Mouse (Mus musculus) forebrain, postnatal 0 days (tissue): ENCODE data around the gene Abca7. TPM values are rescaled to one million over a fixed set of nuclear protein-coding genes. Genes with fewer than 3 reads are reported as not detected.

Source experiments
- ATAC-seq: fragments of 200-750 bp; cut with Nextera tagmentation; 2 replicates; pipeline ENCODE4 v1.8.0; 2017; ENCODE audit warnings: mild to moderate bottlenecking, moderate library complexity
- DNase-seq: peaks from one replicate; pipeline ENCODE4 v3.0.0-alpha.2; 2015
- H3K27ac ChIP-seq: fragments of 300-500 bp; sonication (generic); 2 replicates; pipeline ENCODE4 v1.5.1; 2014; ENCODE audit warnings: low read depth, mild to moderate bottlenecking, antibody characterized with exemption, low read length, moderate library complexity, mixed read lengths
- H3K27me3 ChIP-seq: fragments of 300-500 bp; sonication (generic); 2 replicates; pipeline ENCODE4 v1.6.1; 2014; ENCODE audit warnings: mild to moderate bottlenecking, low read length, mixed read lengths; ENCODE audit not compliant: insufficient read depth
- H3K36me3 ChIP-seq: fragments of 300-500 bp; sonication (generic); 2 replicates; pipeline ENCODE4 v1.6.1; 2014; ENCODE audit warnings: mild to moderate bottlenecking, moderate library complexity; ENCODE audit not compliant: insufficient read depth
- H3K4me1 ChIP-seq: fragments of 300-500 bp; sonication (generic); 2 replicates; pipeline ENCODE4 v1.6.1; 2014; ENCODE audit warnings: antibody characterized with exemption; ENCODE audit not compliant: insufficient read depth
- H3K4me2 ChIP-seq: fragments of 300-500 bp; sonication (generic); 2 replicates; pipeline ENCODE4 v1.6.1; 2014; ENCODE audit warnings: low read depth, mild to moderate bottlenecking, moderate library complexity
- H3K4me3 ChIP-seq: fragments of 300-500 bp; sonication (generic); 2 replicates; pipeline ENCODE4 v1.5.1; 2014; ENCODE audit warnings: low read depth, low read length, mixed read lengths
- H3K9ac ChIP-seq: fragments of 300-500 bp; sonication (generic); 2 replicates; pipeline ENCODE4 v1.6.1; 2014; ENCODE audit warnings: mild to moderate bottlenecking
- H3K9me3 ChIP-seq: fragments of 300-500 bp; sonication (generic); 2 replicates; pipeline ENCODE4 v1.6.1; 2016; ENCODE audit warnings: low read length
- CTCF ChIP-seq: sonication (generic); IDR thresholded peaks from 2 replicates; pipeline ENCODE4 v1.5.1; 2016; ENCODE audit warnings: antibody characterized with exemption, control low read depth, low read depth
- WGBS: fragments of 180-500 bp; shearing (Covaris S2); extraction: QIAGEN DNeasy Blood & Tissue Kit; methylation state at CpG from one replicate; pipeline ENCODE4 v1.1.7; 2014; 5-methylcytosine and 5-hydroxymethylcytosine counted together
- polyA plus RNA-seq: library from polyadenylated mRNA; unstranded; fragments of >200 nt; fragmentation: Nextera tagmentation; extraction: Ambion mirVana; gene quantifications from 2 replicates; pipeline ENCODE4 v1.2.1, GENCODE M21; 2015
- total RNA-seq: library from RNA; depleted of rRNA; stranded (reverse); fragments of >200 nt; gene quantifications from 2 replicates; pipeline ENCODE4 v1.2.3, GENCODE M21; 2014; rRNA removed

Abca7 gene
- total RNA-seq (6.1 and 6.2 TPM in 2 replicates), polyA plus RNA-seq (1.1 TPM in 2 replicates)

GRCm38 (mm10) chr10:79996272-79997033 lies at the start of gene Abca7:
Abca7 (plus strand) TSS chr10:79996494.
- H3K36me3 ChIP-seq: no peaks in the 10 kb centered on the region
- H3K4me3 ChIP-seq: peak within 1 kb of the TSS; percentile 44
- peak within 1 kb of the TSS; percentile 79 for H3K4me2 ChIP-seq
- peak; percentile 97 for DNase-seq
- H3K27me3 ChIP-seq: no peaks in the 10 kb centered on the region
- no peaks in the 10 kb centered on the region for H3K9me3 ChIP-seq
- peak within 1 kb of the TSS; percentile 43 for H3K9ac ChIP-seq
- TF ChIP-seq CTCF: peak; percentile 6; the same call in 1 of the 2 replicates
- H3K4me1 ChIP-seq: no peaks in the 10 kb centered on the region
- ATAC-seq: peak; percentile 95
- under 1% methylated on average over 34 of the region's 34 CpGs for WGBS
- H3K27ac ChIP-seq: 0 out of 2 replicates have a peak within 1 kb of the TSS, but pooled peaks have one; percentile 23

GRCm38 (mm10) chr10:79946752-79947322 lies 49.5 kb upstream of the Abca7 start:
- Histone ChIP-seq H3K9me3 (no peaks in the 10 kb centered on the region), H3K4me2 (no peak overlapping the region), H3K27me3 (no peaks in the 10 kb centered on the region), H3K27ac (no peak overlapping the region), H3K36me3 (peaks cover 19% of the 10 kb centered on the region), H3K4me1 (no peaks in the 10 kb centered on the region), H3K9ac (no peak overlapping the region), H3K4me3 (no peak overlapping the region)
- DNase-seq: no peak
- 34% methylated on average over 7 of the region's 7 CpGs for WGBS
- ATAC-seq: no peak
- no peak for TF ChIP-seq CTCF

DNA sequence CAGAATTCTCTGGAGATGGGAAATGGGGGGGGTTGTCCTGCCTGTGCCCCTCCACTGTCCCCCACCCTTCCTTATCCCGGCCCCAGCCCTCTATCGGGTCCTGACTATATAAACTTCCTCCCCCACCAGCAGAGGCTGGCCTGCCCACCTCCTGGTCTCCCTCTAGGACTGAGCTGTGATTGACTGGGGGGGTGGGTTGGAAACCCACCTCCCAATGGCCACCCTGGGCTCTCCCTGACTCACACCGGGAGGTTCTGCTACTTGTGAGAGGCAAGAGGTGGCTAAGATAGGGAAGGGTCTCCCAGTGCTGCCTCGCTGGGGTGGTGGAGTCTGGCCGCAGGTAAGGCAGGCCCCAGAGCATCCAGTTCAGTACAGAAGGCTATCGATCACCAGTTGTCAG lies 48.8 kb upstream of the Abca7 start:
- Histone ChIP-seq H3K36me3 (peaks cover 19% of the 10 kb centered on the region), H3K27ac (no peak overlapping the region), H3K9me3 (no peaks in the 10 kb centered on the region), H3K27me3 (no peaks in the 10 kb centered on the region), H3K4me3 (no peak overlapping the region), H3K4me1 (no peaks in the 10 kb centered on the region), H3K9ac (no peak overlapping the region), H3K4me2 (no peak overlapping the region)
- WGBS: 83% methylated on average over 6 of the region's 6 CpGs
- ATAC-seq (no peak), DNase-seq (no peak)
- TF ChIP-seq CTCF: no peak

- no peak for ATAC-seq
- DNase-seq: no peak
Measured at GRCm38 (mm10) chr10:79949873-79950272, 46.4 kb upstream of the Abca7 start.

GRCm38 (mm10) chr10:79950661-79951060 lies 45.6 kb upstream of the Abca7 start:
- DNase-seq: no peak
- Histone ChIP-seq H3K36me3 (peaks cover 22% of the 10 kb centered on the region), H3K9me3 (no peaks in the 10 kb centered on the region)

More at GRCm38 (mm10) chr10:79949873-79950272, 46.4 kb upstream of the Abca7 start:
- Histone ChIP-seq H3K36me3 (peaks cover 22% of the 10 kb centered on the region), H3K4me1 (no peaks in the 10 kb centered on the region), H3K4me2 (no peak overlapping the region), H3K9ac (no peak overlapping the region), H3K4me3 (no peak overlapping the region), H3K27me3 (no peaks in the 10 kb centered on the region), H3K9me3 (no peaks in the 10 kb centered on the region), H3K27ac (no peak overlapping the region)
- no peak for TF ChIP-seq CTCF
- WGBS: 90% methylated on average over 4 of the region's 4 CpGs

GRCm38 (mm10) chr10:79953946-79954345 lies 42.3 kb upstream of the Abca7 start:
- H3K27ac ChIP-seq: no peak overlapping the region
- 91% methylated on average over 6 of the region's 6 CpGs for WGBS
- DNase-seq: no peak

More at GRCm38 (mm10) chr10:79950661-79951060, 45.6 kb upstream of the Abca7 start:
- H3K4me2 ChIP-seq: no peak overlapping the region
- no peak overlapping the region for H3K9ac ChIP-seq
- H3K27ac ChIP-seq: no peak overlapping the region
- no peaks in the 10 kb centered on the region for H3K4me1 ChIP-seq
- WGBS: 83% methylated on average over 18 of the region's 18 CpGs
- H3K4me3 ChIP-seq: no peak overlapping the region
- H3K27me3 ChIP-seq: no peaks in the 10 kb centered on the region
- no peak for TF ChIP-seq CTCF
- no peak for ATAC-seq

GRCm38 (mm10) chr10:79955691-79956090 lies 40.6 kb upstream of the Abca7 start:
- Histone ChIP-seq H3K4me1 (no peaks in the 10 kb centered on the region), H3K4me3 (no peak overlapping the region), H3K27ac (no peak overlapping the region), H3K9ac (no peak overlapping the region), H3K9me3 (no peaks in the 10 kb centered on the region), H3K27me3 (no peaks in the 10 kb centered on the region), H3K36me3 (peaks cover 11% of the 10 kb centered on the region; the same call in 1 of the 2 replicates), H3K4me2 (no peak overlapping the region)
- no peak for TF ChIP-seq CTCF
- WGBS: 79% methylated on average over 9 of the region's 9 CpGs
- DNase-seq (no peak), ATAC-seq (no peak)

More at GRCm38 (mm10) chr10:79953946-79954345, 42.3 kb upstream of the Abca7 start:
- Histone ChIP-seq H3K4me3 (no peak overlapping the region), H3K36me3 (peaks cover 22% of the 10 kb centered on the region), H3K9ac (no peak overlapping the region), H3K4me1 (no peaks in the 10 kb centered on the region), H3K4me2 (no peak overlapping the region), H3K9me3 (no peaks in the 10 kb centered on the region), H3K27me3 (no peaks in the 10 kb centered on the region)
- ATAC-seq: no peak
- TF ChIP-seq CTCF: peak; percentile 63
